Mouse (Mus musculus): ENCODE measurements at regions not wholly inside any gene's neighbourhood (a gene's known extent, or its start where the extent isn't known, plus 50 kb on each side); places are given as distances from the start of the nearest gene placed in this dataset.
"Not testable (repeated sequence)": the region's sequence is repeated elsewhere in the genome, so short reads cannot be mapped to it uniquely, and the experiment has no call there.

DNA sequence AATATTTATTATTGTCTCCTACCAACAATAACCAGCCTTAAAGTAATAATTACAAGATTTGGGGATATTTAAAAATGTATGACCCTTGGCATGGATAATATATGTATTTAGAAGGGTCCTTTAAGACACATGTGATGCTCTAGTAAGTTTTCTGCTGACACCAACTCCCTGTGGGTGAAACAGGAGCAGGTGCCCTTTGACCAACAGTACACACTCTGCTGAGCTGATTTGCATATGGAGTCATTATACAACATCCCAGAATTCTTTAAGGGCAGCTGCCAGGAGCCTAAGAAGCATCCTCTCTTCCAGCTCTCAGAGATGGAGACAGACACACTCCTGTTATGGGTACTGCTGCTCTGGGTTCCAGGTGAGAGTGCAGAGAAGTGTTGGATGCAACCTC is 274.1 kb downstream of the Rpia start:
- no peaks in the 10 kb centered on the region for H3K4me1 ChIP-seq
- H3K4me2 ChIP-seq = no peak overlapping the region
- H3K36me3 ChIP-seq (replicated peaks) = no peaks in the 10 kb centered on the region
- no peak overlapping the region for H3K4me3 ChIP-seq (replicated peaks)
- no peaks in the 10 kb centered on the region for H3K9me3 ChIP-seq
- ATAC-seq (ENCODE audit: low FRiP score) = no peak
- H3K27ac ChIP-seq = no peak overlapping the region
- no peaks in the 10 kb centered on the region for H3K27me3 ChIP-seq
- no peak overlapping the region for H3K9ac ChIP-seq

DNA sequence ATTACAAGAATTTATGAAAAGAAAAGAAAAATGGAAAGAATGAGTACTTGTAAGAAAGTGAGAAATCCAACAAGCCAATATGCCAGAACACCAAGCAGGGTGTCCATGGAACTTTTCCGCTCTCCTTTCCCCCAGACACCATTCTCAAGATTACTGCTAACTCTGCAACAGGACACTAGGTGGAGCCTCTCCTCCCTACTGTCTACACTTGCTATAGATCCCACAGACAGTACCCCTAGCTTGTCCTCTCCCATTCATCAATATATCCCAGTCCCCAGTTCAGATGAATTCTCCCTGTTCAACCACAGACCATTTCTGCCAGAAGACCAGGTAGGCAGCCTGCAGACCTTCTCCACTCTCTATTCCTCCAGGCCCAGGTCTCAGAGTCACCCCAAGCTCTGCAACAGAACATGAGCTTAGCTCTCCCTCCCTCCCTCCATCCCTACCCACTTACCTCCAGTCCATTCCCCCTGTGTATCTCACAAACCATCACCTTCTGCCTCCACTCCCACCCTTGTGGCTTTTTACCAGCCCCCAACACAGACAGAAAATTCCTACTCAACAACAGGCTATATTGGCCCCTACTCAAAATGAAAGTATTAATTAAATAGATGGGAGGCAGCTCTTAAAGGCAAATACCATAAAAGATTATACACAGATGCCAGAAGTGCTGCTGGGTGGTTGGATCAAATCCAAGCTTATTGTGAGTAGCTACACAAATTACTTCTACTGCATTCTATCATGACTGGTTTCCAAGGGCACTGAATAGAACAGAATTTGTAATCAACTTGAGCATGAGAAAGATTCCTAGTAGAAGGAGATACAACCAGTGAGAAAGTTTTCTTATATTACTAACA is 323.2 kb downstream of the Rpia start:
- no peak overlapping the region for H3K27ac ChIP-seq
- H3K4me3 ChIP-seq (replicated peaks) = no peak overlapping the region
- H3K9me3 ChIP-seq = no peaks in the 10 kb centered on the region
- H3K4me1 ChIP-seq = no peaks in the 10 kb centered on the region
- ATAC-seq (ENCODE audit: low FRiP score) = 0 out of 2 replicates have a peak, but pooled peaks have one; percentile 44
- no peaks in the 10 kb centered on the region for H3K27me3 ChIP-seq
- H3K9ac ChIP-seq = no peak overlapping the region
- no peak overlapping the region for H3K4me2 ChIP-seq
- WGBS = 72% methylated on average over 1 of the region's 1 CpGs
- H3K36me3 ChIP-seq (replicated peaks) = no peaks in the 10 kb centered on the region

DNA sequence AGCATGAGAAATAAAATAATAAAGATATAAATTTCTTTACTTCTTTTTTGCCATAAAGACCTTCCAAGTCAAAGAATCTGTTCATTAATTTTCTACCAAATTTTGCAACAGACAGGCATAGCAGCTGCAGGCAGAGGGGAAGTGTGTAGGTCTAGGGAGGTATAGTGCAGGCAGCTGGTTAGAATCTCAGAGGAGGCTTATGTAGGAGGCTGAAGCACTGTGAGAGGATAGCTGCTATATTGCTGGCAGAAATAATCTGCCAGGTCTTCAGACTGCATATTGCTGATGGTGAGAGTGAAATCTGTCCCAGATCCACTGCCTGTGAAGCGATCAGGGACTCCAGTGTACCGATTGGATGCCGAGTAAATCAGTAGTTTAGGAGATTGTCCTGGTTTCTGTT is 334.8 kb downstream of the Rpia start:
- Histone ChIP-seq H3K27me3 (no peaks in the 10 kb centered on the region), H3K4me3 (replicated peaks) (no peak overlapping the region), H3K9me3 (no peaks in the 10 kb centered on the region), H3K27ac (no peak overlapping the region), H3K4me1 (no peaks in the 10 kb centered on the region), H3K4me2 (no peak overlapping the region), H3K36me3 (replicated peaks) (no peaks in the 10 kb centered on the region), H3K9ac (no peak overlapping the region)
- WGBS = 91% methylated on average over 3 of the region's 3 CpGs
- no peak for ATAC-seq (ENCODE audit: low FRiP score)

DNA sequence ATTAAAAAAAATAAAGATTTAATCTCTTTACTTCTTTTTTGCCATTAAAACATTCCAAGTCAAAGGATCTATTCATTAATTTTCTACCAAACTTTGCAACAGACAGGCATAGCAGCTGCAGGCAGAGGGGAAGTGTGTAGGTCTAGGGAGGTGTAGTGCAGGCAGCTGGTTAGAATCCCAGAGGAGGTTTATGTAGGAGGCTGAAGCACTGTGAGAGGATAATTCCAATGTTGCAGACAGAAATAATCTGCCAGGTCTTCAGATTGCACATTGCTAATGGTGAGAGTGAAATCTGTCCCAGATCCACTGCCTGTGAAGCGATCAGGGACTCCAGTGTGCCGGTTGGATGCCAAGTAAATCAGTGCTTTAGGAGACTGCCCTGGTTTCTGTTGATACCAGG is 357.3 kb downstream of the Rpia start:
- not testable (repeated sequence) for ATAC-seq (ENCODE audit: low FRiP score); H3K27ac ChIP-seq; H3K9ac ChIP-seq; H3K4me2 ChIP-seq; H3K4me1 ChIP-seq; H3K4me3 ChIP-seq (replicated peaks); H3K36me3 ChIP-seq (replicated peaks); H3K9me3 ChIP-seq; H3K27me3 ChIP-seq
- WGBS = 87% methylated on average over 2 of the region's 2 CpGs

DNA sequence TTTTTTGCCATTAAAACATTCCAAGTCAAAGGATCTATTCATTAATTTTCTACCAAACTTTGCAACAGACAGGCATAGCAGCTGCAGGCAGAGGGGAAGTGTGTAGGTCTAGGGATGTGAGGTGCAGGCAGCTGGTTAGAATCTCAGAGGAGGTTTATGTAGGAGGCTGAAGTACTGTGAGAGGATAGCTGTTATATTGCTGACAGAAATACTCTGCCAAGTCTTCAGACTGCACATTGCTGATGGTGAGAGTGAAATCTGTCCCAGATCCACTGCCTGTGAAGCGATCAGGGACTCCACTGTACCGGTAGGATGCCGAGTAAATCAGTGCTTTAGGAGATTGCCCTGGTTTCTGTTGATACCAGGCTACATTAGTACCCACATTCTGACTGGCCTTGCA is 385.7 kb downstream of the Rpia start:
- H3K36me3 ChIP-seq (replicated peaks); H3K9ac ChIP-seq; ATAC-seq (ENCODE audit: low FRiP score); H3K27me3 ChIP-seq; H3K4me1 ChIP-seq; H3K4me2 ChIP-seq; H3K27ac ChIP-seq; H3K4me3 ChIP-seq (replicated peaks); H3K9me3 ChIP-seq: not testable (repeated sequence)
- WGBS = 87% methylated on average over 3 of the region's 3 CpGs

DNA sequence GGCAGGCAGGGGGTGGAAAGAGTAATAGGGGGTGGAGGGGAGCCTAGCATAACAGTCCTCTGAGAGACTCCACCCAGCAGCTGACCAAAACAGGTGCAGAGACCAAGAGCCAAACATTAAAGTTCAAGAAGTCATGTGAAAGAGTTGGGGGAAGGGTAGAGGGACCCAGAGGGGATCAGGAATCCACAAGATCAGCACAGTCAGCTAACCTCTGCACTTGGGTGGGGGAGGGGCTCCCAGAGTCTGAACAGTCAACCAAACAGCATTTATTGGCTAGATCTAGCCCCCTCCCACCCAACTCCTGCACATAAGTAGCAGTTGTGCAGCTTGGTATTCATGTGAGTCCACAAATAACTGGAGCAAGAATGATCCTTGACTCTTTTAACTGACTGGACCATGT is 402.2 kb downstream of the Rpia start:
- not testable (repeated sequence) for H3K9me3 ChIP-seq; H3K27me3 ChIP-seq; H3K27ac ChIP-seq; H3K4me3 ChIP-seq (replicated peaks); H3K4me1 ChIP-seq; H3K9ac ChIP-seq; H3K4me2 ChIP-seq; H3K36me3 ChIP-seq (replicated peaks); ATAC-seq (ENCODE audit: low FRiP score)

DNA sequence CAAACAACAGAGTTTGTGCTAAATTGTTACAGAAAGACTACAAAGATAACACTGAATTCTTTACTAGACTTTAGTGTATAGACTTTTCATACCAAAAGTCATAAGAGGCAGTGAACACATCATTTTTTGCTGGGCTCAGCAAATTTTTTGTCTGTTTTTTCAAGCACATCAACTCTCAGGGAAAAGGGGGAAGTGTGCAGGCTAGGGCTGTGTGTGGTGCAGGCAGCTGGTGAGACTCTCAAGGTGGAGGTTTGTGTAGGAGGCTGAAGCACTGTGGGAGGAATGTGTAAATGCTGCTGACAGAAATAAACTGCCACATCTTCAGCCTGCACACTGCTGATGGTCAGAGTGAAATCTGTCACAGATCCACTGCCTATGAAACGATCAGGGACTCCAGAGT is 405.6 kb downstream of the Rpia start:
- H3K27ac ChIP-seq; H3K4me3 ChIP-seq (replicated peaks); H3K9me3 ChIP-seq; H3K4me2 ChIP-seq; H3K27me3 ChIP-seq; H3K4me1 ChIP-seq; ATAC-seq (ENCODE audit: low FRiP score); H3K9ac ChIP-seq; H3K36me3 ChIP-seq (replicated peaks): not testable (repeated sequence)
- no CpG with 5 or more reads among the region's 1 CpGs for WGBS

DNA sequence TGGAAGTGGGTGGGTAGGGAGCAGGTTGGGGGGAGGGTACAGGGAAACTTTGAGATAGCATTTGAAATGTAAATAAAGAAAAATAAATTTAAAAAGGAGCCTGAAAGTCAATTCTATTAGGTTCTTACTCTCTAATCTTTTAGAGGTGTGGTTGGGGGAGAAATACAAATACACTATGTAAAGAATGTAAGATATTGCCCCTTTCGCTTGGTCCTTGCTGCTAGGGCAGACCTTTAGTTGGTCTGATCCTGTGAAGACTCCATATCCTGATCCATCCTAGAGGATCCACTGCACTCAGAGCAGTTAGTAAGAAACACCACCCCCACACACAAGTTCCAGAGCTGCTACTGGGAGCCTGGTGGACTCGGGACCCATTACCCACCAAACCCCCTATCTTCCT is 412.7 kb downstream of the Rpia start:
- not testable (repeated sequence) for H3K9me3 ChIP-seq; H3K36me3 ChIP-seq (replicated peaks); H3K4me2 ChIP-seq; ATAC-seq (ENCODE audit: low FRiP score); H3K9ac ChIP-seq; H3K4me1 ChIP-seq; H3K27me3 ChIP-seq; H3K4me3 ChIP-seq (replicated peaks); H3K27ac ChIP-seq
- WGBS = 89% methylated on average over 2 of the region's 2 CpGs

DNA sequence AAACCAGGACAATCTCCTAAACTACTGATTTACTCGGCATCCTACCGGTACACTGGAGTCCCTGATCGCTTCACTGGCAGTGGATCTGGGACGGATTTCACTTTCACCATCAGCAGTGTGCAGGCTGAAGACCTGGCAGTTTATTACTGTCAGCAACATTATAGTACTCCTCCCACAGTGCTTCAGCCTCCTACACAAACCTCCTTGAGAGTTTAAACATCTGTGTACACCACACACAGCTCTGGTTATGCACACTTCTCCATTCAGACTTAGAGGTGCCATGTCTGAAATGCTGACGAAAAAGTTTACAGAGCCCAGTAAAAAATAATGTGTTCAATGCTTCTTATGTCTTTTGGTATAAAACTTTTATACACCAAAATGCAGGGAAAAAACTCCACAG is 420.2 kb downstream of the Rpia start:
- H3K4me3 ChIP-seq (replicated peaks); H3K4me2 ChIP-seq; H3K4me1 ChIP-seq; H3K9ac ChIP-seq; H3K36me3 ChIP-seq (replicated peaks); H3K9me3 ChIP-seq; H3K27me3 ChIP-seq; ATAC-seq (ENCODE audit: low FRiP score); H3K27ac ChIP-seq: not testable (repeated sequence)
- WGBS = 93% methylated on average over 5 of the region's 5 CpGs

DNA sequence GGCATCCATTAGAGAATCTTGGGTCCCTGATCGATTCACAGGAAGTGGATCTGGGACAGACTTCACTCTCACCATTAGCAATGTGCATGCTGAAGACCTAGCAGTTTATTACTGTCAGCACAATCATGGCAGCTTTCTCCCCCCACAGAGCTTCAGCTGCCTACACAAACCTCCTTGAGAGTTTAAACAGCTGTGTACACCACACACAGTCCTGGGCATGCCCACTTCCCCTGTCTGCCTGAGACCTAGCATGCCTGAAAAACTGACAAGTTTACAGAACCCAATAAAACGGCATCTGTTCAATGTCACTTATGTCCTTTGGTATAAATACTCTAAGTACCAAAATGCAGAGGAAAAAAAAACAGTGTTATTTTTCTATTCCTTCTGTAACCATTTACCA is 435.7 kb downstream of the Rpia start:
- 79% methylated on average over 2 of the region's 2 CpGs for WGBS
- H3K9ac ChIP-seq = no peak overlapping the region
- ATAC-seq (ENCODE audit: low FRiP score) = no peak
- H3K27ac ChIP-seq = no peak overlapping the region
- H3K27me3 ChIP-seq = no peaks in the 10 kb centered on the region
- no peaks in the 10 kb centered on the region for H3K9me3 ChIP-seq
- H3K4me3 ChIP-seq (replicated peaks) = no peak overlapping the region
- no peaks in the 10 kb centered on the region for H3K4me1 ChIP-seq
- H3K36me3 ChIP-seq (replicated peaks) = no peaks in the 10 kb centered on the region
- H3K4me2 ChIP-seq = no peak overlapping the region

DNA sequence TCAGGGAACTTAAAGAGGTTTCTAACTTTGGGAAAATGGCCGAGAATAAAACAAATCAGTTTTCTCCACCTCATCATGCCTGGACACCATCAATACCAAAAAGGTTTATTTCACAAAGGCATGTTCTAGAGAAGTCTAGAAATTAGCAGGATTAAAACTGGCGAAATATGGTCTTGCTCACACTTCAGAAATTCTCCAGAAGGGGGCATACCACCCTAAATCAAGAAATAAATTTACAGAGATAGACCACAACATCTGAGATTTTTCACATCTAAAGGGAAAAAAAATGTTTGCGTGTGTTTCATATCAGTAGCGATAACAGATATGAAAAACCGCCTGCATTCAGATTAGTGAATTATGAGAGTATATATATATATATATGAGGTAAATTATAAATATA is 449.9 kb downstream of the Rpia start:
- H3K9me3 ChIP-seq = no peaks in the 10 kb centered on the region
- H3K36me3 ChIP-seq (replicated peaks) = no peaks in the 10 kb centered on the region
- H3K27me3 ChIP-seq = no peaks in the 10 kb centered on the region
- H3K4me1 ChIP-seq = no peaks in the 10 kb centered on the region
- H3K27ac ChIP-seq = no peak overlapping the region
- ATAC-seq (ENCODE audit: low FRiP score) = no peak
- no peak overlapping the region for H3K9ac ChIP-seq
- no peak overlapping the region for H3K4me3 ChIP-seq (replicated peaks)
- 84% methylated on average over 5 of the region's 5 CpGs for WGBS
- no peak overlapping the region for H3K4me2 ChIP-seq

DNA sequence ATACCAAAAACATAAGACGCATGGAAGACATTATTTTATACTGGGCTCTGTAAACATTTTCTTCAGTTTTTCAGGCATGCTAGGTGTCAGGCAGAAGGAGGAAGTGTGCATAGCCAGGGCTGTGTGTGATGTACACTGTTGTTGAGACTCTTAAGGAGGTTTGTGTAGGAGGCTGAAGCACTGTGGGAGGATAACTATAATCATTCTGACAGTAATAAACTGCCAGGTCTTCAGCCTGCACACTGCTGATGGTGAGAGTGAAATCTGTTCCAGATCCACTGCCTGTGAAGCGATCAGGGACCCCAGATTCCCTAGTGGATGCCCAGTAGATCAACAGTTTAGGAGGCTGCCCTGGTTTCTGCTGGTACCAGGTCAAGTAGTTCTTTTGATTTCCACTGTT is 451.3 kb downstream of the Rpia start:
- H3K4me1 ChIP-seq; H3K9ac ChIP-seq; H3K4me3 ChIP-seq (replicated peaks); H3K9me3 ChIP-seq; H3K27me3 ChIP-seq; H3K36me3 ChIP-seq (replicated peaks); H3K4me2 ChIP-seq; ATAC-seq (ENCODE audit: low FRiP score); H3K27ac ChIP-seq: not testable (repeated sequence)
- WGBS = 86% methylated on average over 2 of the region's 2 CpGs

DNA sequence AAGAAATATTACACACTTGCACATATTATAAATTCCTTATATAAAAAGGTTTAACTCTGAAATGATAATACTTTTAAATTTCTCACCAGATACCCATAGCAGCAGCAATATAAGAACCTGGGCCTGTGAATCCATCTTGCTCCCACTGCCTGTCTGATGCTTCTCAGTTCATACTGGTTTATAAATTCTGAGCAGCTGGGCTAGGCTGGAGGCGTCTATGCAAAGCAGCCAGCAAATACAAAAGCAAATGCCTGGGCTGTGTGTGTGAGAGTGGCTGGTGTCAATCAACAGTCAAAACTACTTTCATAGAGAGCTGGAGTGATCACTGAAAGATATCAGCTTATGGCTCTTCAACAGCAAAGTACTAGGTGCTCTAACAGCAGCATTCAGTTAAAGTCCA is 476.7 kb downstream of the Rpia start:
- no peak overlapping the region for H3K9ac ChIP-seq
- 54% methylated on average over 1 of the region's 1 CpGs for WGBS
- no peaks in the 10 kb centered on the region for H3K9me3 ChIP-seq
- H3K27me3 ChIP-seq = no peaks in the 10 kb centered on the region
- no peak overlapping the region for H3K27ac ChIP-seq
- H3K4me3 ChIP-seq (replicated peaks) = no peak overlapping the region
- H3K4me1 ChIP-seq = no peaks in the 10 kb centered on the region
- no peak overlapping the region for H3K4me2 ChIP-seq
- no peak for ATAC-seq (ENCODE audit: low FRiP score)
- H3K36me3 ChIP-seq (replicated peaks) = no peaks in the 10 kb centered on the region

Measured in forebrain, embryonic 12.5 days (tissue).